Mouse (Mus musculus): ENCODE data around the gene Cd300e.

Gene Cd300e

GRCm38 (mm10) chr11:115062077-115062476, at the start of gene Cd300e:
Cd300e (minus strand) TSS chr11:115062177.
- no peak for DNase-seq (ENCODE audit: low read depth, low spot score)

GRCm38 (mm10) chr11:115110271-115110670, 48.3 kb upstream of the Cd300e start:
- no peak for DNase-seq (ENCODE audit: low read depth, low spot score)

DNA sequence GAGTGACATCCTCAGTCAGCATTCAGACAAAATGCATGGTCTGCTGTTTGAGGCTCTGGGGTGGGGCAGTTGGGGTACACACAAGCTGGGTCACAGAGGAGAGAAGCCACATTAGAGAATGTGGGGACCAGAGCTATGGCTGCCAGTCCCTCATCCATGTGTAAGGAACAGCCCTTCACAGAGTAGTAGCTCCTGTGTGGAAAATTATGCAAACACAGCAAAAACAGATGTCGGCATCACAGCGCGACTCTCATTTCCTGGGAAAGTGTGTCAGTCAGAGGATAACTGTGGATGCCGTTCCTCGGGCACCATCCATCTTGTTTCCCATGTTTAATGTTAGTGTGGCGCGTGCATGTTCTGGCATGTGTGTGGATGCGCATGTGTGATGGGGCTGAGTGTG, 46.2 kb upstream of the Cd300e start:
- DNase-seq (ENCODE audit: low read depth, low spot score) = no peak

GRCm38 (mm10) chr11:115107403-115107916, 45.5 kb upstream of the Cd300e start:
- DNase-seq (ENCODE audit: low read depth, low spot score) = no peak

DNA sequence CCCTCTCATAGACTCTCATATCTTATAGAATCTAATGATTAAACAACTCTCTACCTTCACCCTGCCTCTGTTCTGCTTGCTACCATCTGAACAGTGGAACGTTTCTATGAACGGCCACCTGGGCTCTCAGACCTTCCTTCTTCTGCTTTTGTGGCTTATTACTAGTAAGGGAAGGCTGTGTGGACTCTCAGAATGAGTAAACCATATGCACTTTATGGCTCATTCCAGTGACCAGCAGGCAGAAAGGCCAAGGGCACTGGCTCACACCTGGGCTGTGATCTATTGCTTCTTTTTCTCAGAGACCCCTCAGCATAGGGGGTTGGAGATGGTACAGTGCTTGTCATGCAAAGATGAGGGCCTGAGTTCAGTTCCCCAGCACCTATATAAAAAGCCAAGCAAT, 44.7 kb upstream of the Cd300e start:
- DNase-seq (ENCODE audit: low read depth, low spot score) = no peak

- DNase-seq (ENCODE audit: low read depth, low spot score) = no peak
Observed at GRCm38 (mm10) chr11:115104769-115105563, 43.0 kb upstream of the Cd300e start.

GRCm38 (mm10) chr11:115103470-115104413, 41.8 kb upstream of the Cd300e start:
- DNase-seq (ENCODE audit: low read depth, low spot score) = no peak

DNA sequence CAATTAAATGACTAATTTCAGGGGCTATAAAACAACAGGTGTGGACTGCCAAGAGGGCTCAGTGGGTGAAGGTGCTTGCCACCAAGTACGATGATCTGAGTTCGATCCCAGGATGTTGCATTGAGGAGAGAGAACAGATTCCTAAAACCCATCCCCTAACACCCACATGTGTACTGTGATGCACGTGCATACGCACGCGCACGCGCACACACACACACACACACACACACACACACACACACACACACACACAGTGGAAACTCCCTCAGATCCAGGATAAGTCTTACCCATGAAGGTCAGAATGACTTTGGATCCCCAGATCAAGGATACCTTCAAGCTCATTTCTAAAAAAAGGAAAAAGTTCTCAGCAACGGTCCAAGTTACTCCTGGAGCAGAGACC, 40.1 kb upstream of the Cd300e start:
- no peak for DNase-seq (ENCODE audit: low read depth, low spot score)

- DNase-seq (ENCODE audit: low read depth, low spot score) = no peak
Observed at GRCm38 (mm10) chr11:115101615-115102051, 39.7 kb upstream of the Cd300e start.

DNA sequence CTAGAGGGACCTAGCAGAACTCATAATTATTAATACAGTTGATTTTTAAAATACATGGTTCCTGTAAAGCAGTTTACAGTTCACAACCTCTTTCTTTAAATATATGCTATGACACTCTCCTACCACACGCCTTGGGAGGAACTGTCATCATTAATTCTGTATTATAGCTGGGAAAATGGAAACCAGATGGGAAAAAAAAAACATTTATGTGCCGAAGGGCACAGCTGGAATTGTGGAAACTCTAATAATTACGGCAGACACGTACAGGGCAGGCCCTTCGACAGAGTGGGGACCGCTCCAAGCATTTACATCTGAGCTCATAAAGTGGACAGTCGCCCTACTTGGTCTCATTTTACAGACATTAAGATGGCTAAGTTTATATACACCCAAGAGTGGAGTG, 38.8 kb upstream of the Cd300e start:
- DNase-seq (ENCODE audit: low read depth, low spot score) = no peak

DNA sequence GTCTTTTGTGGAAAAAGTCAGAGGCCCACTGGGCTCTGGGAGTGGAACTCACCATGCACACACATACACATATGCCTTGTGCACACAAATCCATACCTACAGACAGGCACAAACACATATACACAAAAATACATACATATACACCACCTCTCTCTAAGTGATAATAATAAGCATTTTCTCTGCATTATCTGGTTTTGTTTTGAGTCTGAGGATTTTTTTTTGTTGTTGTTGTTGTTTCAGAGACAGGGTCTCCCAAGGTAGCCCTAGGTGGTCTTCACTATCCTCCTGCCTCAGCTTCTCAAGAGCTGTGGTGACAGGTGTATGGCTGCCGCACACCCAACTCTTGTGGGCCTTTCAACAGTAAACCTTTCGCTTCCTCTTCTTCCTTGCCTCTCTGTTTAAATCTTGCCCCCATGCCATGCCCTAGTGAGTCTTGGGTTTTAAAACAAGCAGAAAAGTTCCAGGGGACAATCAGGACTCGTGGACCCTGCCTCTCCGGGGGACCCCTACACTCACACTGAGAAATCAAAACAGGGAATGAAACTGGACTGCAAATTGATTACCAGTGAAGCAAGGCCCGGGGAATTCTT, 38.1 kb upstream of the Cd300e start:
- DNase-seq (ENCODE audit: low read depth, low spot score) = no peak

DNA sequence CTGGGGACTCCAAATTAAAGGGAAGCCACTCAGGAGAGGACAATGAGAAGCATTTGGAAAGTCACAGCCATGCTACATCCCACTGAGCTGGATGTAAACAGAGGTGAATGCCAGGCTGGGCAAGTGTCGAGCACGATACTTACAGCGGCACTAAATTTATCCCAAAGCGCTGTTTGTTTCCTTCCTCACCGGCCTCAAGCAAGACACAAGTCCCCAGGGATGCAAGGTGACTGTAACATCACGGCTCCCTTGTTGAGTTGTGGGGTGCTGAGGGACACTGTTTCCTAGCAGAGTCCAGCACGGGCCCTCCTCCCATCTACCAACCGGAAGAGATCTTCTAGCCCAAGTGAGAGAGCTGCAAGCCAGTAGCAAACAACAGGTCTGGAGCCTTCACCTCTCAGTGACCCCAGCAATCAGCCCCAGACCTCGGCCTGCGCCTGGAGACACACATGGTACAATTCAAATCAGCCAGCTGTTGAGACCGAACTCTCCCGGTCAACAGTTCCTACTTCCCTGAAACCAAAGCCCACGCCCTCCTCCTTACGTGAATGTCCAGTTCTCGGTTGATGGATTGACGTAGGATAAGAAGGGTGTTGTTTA, 37.4 kb upstream of the Cd300e start:
- DNase-seq (ENCODE audit: low read depth, low spot score) = no peak

GRCm38 (mm10) chr11:115098203-115098932, 36.4 kb upstream of the Cd300e start:
- DNase-seq (ENCODE audit: low read depth, low spot score) = no peak

DNA sequence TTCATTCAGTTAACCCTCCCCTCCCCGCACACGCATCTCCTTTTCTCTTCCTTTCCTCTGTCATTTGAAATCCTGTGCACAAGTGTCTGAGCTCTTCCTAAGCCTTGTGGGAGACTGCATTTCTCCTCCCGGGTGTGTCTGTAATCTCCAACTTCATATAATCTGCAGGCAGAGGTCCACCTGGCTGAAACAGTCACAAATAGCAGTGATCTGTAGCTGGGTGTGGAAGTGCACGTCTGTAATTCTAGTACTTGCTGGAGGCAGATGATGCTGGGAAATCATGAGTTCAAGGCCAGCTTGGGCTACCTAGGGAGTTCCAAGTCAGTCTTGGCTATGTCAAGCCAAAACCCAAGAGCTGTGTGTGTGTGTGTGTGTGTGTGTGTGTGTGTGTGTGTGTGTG, 30.2 kb upstream of the Cd300e start:
- DNase-seq (ENCODE audit: low read depth, low spot score) = no peak

GRCm38 (mm10) chr11:115091362-115091901, 29.5 kb upstream of the Cd300e start, which contains the start of gene Rab37:
Rab37 (plus strand) TSS chr11:115091431.
- DNase-seq (ENCODE audit: low read depth, low spot score) = no peak

DNA sequence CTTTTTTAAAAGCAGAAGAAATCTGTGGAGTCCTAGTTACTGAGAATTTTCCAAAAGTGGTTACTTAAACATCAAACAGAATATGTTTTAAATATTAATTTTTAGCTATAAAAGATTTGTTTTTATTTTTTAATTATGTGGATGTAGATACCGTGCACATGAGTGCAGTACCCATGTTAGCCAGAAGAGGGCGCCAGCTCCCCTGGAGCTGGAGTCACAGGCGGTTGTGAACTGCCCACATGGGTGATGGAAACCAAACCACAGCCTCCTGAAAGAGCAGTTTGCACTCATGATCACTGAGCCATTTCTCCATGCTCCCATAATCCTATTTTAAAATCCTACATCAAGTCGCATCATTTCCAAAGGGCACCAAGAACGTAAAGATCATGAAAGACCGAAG, 27.9 kb upstream of the Cd300e start:
- no peak for DNase-seq (ENCODE audit: low read depth, low spot score)

DNA sequence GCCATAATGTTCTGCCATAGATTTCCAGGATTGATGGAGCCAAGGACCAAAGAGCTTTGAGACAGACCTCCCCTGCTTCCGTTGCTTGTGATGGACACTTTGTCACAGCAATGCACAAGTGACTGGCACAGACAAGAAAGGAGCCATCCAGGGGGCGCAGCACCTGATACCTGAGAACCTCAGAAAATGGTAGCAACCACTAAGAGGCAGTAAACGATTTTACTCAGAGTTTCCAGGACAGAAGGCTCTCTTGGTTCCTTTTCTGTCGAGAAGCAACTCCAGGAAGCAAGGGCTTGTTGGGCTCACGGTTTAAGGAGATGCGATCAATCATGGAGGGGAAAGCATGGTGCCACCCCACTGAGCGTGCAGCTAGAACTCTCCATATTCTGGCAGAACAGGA, 24.2 kb upstream of the Cd300e start:
- DNase-seq (ENCODE audit: low read depth, low spot score) = no peak

- DNase-seq (ENCODE audit: low read depth, low spot score) = no peak
Observed at GRCm38 (mm10) chr11:115085064-115085463, 23.1 kb upstream of the Cd300e start.

DNA sequence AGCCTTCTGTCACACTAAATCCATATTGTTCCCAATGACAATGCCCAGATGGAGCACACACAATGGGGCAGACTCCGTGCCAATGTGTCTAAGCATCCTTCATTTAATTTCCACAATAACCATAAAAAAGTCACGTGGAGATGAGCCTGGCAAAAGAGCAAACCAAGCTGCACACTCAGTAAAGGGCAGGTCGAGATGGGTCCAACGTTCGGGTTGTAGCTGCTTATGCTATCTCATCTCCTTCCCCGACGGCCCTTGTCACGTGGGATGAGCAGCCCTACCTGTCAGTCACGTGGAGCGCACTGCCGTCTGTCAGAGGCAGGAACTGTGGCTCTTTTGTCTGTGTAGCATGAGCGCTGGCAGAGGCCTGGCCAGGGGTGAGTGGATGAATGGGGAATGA, 22.6 kb upstream of the Cd300e start:
- DNase-seq (ENCODE audit: low read depth, low spot score) = no peak

DNA sequence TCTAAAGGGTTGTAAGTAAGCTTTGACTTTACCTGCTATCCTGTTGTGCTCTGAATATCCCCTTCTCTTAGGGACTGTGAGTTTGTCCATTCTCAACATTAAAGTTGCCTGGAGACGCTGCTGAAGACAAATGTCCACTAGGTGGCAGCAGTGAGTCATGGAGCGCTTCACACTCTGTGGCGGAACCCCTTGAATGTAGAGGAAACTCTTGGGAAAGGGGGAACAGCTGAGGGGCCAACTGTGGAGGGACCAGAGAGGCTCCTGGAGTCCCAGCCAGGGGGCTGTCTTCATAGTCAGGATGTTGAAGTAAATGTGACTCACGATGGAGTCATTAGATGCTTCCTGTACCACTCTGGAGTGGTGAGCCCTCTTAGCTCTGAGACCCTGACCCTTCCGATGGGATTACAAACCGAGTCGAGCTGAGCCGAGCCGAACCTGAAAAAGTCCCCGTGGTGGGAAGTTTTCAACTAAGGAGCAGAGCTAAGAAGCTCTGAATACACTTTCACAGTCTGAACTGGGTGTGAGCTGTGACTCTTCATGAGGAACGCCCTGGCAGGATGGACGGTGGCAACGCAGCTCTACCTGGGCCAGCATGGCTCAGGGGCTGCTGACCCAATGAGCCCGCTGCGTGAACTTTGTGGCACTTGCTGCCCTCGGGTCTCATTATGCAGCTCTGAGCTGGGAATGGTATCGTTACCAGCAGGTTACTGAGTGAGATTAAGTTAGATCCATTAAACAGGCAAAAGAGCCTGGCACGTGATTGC, 21.6 kb upstream of the Cd300e start:
- DNase-seq (ENCODE audit: low read depth, low spot score) = peak; percentile 39

Data from skeletal muscle tissue, adult 2 months (tissue).